Mouse (Mus musculus) heart, embryonic 13.5 days (tissue): ENCODE data around the gene Atoh8. TPM values are rescaled to one million over a fixed set of nuclear protein-coding genes. Genes with fewer than 3 reads are reported as not detected.

Experiments used
- ATAC-seq: fragments of 200-750 bp; cut with Nextera tagmentation; 2 replicates; pipeline ENCODE4 v1.8.0; 2017; ENCODE audit warnings: moderate TSS enrichment; ENCODE audit not compliant: insufficient number of reproducible peaks, low FRiP score, low TSS enrichment; ENCODE audit errors: extremely low read depth
- H3K27ac ChIP-seq: fragments of 300-500 bp; sonication (generic); replicated peaks from 2 replicates; pipeline ENCODE4 v1.5.1; 2015; ENCODE audit warnings: moderate library complexity, mild to moderate bottlenecking, inconsistent platforms
- H3K27me3 ChIP-seq: fragments of 300-500 bp; sonication (generic); replicated peaks from 2 replicates; pipeline ENCODE4 v1.6.1; 2015; ENCODE audit warnings: mild to moderate bottlenecking, inconsistent platforms
- H3K36me3 ChIP-seq: fragments of 300-500 bp; sonication (generic); 2 replicates; pipeline ENCODE4 v1.6.1; 2015; ENCODE audit warnings: mild to moderate bottlenecking, inconsistent platforms
- H3K4me1 ChIP-seq: fragments of 300-500 bp; sonication (generic); 2 replicates; pipeline ENCODE4 v1.6.1; 2015; ENCODE audit warnings: inconsistent platforms
- H3K4me2 ChIP-seq: fragments of 300-500 bp; sonication (generic); 2 replicates; pipeline ENCODE4 v1.6.1; 2015; ENCODE audit warnings: inconsistent platforms, mild to moderate bottlenecking, moderate library complexity
- H3K4me3 ChIP-seq: fragments of 300-500 bp; sonication (generic); 2 replicates; pipeline ENCODE4 v1.5.1; 2015; ENCODE audit warnings: moderate library complexity, mild to moderate bottlenecking, inconsistent platforms
- H3K9ac ChIP-seq: fragments of 300-500 bp; sonication (generic); 2 replicates; pipeline ENCODE4 v1.6.1; 2015; ENCODE audit warnings: inconsistent platforms, mild to moderate bottlenecking, moderate library complexity
- H3K9me3 ChIP-seq: fragments of 300-500 bp; sonication (generic); 2 replicates; pipeline ENCODE4 v1.6.1; 2016; ENCODE audit warnings: inconsistent platforms
- WGBS: fragments of 180-500 bp; shearing (Covaris S2); methylation state at CpG from one replicate; pipeline ENCODE4 v1.1.7; 2015; ENCODE audit warnings: mixed read lengths; 5-methylcytosine and 5-hydroxymethylcytosine counted together
- polyA plus RNA-seq: library from polyadenylated mRNA; unstranded; fragments of >200 nt; fragmentation: Nextera tagmentation; extraction: Ambion mirVana; gene quantifications from 2 replicates; pipeline ENCODE4 v1.2.1, GENCODE M21; 2015

Gene Atoh8
- polyA plus RNA-seq, 1 experiment from 2014 or later = 13.7 TPM

DNA sequence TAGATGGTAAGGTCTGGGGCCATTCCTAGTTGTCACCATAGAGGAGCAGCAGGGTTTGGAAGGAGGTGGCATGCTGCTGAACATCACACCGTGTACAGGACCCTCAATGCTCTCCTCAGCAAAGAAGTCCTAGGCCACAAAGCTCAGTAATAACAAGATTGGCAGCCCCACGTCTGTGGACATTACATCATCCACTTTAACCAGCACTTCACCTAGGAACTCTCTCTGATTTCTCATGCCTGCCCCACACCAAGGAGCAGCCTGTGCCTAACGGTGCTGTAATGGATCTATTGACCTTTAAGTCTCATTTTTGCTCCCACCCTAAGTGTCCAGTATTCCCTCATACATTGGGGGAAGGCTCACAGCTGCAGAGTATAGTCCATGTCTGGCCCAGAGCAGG is 9.7 kb downstream of the Atoh8 start:
- Histone ChIP-seq H3K36me3 (peaks cover 2% of the 10 kb centered on the region; the same call in 1 of the 2 replicates), H3K4me1 (peaks cover 49% of the 10 kb centered on the region), H3K4me2 (no peak overlapping the region), H3K27me3 (no peaks in the 10 kb centered on the region), H3K9ac (0 out of 2 replicates have a peak overlapping the region, but pooled peaks have one; percentile 17), H3K4me3 (no peak overlapping the region), H3K9me3 (no peaks in the 10 kb centered on the region), H3K27ac (no peak overlapping the region)
- no peak for ATAC-seq
- 51% methylated on average over 3 of the region's 3 CpGs for WGBS

DNA sequence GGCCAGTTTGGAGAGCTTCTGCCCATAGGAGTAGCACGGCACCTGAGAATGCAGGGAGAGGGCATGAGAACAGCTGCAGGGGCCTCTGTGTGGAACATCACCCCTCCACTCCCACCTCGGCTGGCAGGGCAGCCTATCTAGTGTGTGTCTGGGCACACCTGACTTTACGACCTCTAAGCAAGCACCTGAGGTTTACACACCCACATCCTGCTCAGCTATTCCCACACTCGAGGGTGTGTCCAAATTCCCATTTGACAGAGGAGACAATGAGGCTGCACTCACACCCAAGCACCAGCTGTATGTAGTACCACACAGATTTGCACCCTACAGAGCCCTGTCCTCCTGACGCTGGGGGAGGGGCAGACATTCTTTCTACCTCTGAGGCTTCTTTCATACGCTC is 11.5 kb downstream of the Atoh8 start:
- no peak overlapping the region for H3K4me2 ChIP-seq

DNA sequence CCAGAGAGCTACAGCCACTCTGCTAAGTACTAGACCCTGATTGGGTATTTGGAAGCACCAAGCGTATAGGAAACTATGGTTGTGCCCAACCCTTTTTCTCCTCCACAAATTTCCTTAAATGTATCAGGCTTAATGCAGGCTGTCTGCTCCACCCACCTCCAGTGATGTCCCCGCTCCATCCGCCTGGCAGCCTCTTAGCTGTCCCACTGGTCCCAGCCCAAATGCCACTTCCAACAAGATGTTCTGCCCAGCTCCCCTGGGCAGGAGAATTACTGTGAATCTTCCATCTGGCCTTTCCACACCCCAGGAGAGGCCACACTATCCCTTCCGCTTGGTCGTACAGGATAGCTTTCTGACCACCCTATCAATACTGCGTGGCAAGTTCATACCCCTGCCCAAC is 12.5 kb downstream of the Atoh8 start:
- no peaks in the 10 kb centered on the region for H3K27me3 ChIP-seq
- H3K4me1 ChIP-seq = peaks cover 72% of the 10 kb centered on the region
- H3K9me3 ChIP-seq = no peaks in the 10 kb centered on the region
- H3K36me3 ChIP-seq = peaks cover 2% of the 10 kb centered on the region; the same call in 1 of the 2 replicates
- peak overlapping the region; percentile 63; the same call in 1 of the 2 replicates for H3K9ac ChIP-seq
- H3K27ac ChIP-seq = peak overlapping the region; percentile 62
- WGBS = 80% methylated on average over 6 of the region's 6 CpGs
- peak overlapping the region; percentile 59 for H3K4me2 ChIP-seq
- H3K4me3 ChIP-seq = no peak overlapping the region
- no peak for ATAC-seq

More for the DNA sequence above, 11.5 kb downstream of the Atoh8 start:
- WGBS = 59% methylated on average over 6 of the region's 6 CpGs
- H3K4me1 ChIP-seq = peaks cover 63% of the 10 kb centered on the region
- H3K9me3 ChIP-seq = no peaks in the 10 kb centered on the region
- H3K9ac ChIP-seq = no peak overlapping the region
- no peak for ATAC-seq
- no peak overlapping the region for H3K27ac ChIP-seq
- no peaks in the 10 kb centered on the region for H3K27me3 ChIP-seq
- H3K36me3 ChIP-seq = peaks cover 2% of the 10 kb centered on the region; the same call in 1 of the 2 replicates
- no peak overlapping the region for H3K4me3 ChIP-seq

DNA sequence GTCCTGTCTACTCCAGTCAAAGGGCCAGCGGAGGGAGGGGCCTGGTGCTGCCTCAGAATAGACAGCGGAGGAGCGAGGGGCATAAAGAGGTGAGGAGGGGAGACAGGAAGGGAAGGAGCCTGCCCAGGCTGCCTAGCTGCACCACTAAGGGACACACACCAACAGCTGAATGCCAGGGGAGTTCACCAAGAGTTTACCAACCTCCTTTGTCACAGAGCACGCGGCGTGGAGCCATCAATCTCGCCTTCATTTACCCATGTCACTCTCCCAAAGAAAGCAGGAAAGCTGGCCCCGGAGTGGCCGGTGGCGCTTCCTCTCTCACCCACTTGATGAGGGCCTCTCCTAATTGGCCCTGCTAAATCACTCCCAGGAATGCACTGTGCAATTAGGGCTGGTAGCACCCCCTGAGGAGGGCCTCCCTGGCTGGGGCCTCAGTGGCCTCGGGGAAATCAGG is 13.1 kb downstream of the Atoh8 start:
- no peaks in the 10 kb centered on the region for H3K9me3 ChIP-seq
- peak overlapping the region; percentile 16 for H3K4me3 ChIP-seq
- H3K9ac ChIP-seq = peak overlapping the region; percentile 63
- ATAC-seq = no peak
- H3K4me1 ChIP-seq = peaks cover 75% of the 10 kb centered on the region
- H3K36me3 ChIP-seq = peaks cover 2% of the 10 kb centered on the region; the same call in 1 of the 2 replicates
- peak overlapping the region; percentile 59 for H3K4me2 ChIP-seq
- 14% methylated on average over 11 of the region's 11 CpGs for WGBS
- H3K27me3 ChIP-seq = no peaks in the 10 kb centered on the region
- peak overlapping the region; percentile 62 for H3K27ac ChIP-seq

DNA sequence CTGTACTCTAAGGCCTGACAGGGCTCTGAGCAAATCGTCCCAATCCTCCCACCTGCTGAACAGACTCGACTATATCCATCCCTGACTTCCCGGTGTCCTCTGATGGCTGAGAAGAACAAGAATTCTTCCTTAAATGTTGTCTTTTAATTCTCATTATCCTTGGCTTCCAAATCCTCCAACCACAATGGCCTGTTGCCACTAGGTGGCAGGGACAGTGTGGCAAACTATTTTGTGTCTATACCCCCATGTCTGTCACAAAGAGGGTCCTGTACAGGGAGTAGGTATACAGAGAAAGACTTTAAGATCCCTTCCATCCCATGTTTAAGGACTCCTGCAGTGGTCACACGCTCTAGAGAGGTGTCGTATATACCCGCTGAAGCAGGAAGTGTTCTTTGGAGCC is 14.1 kb downstream of the Atoh8 start:
- Histone ChIP-seq H3K9ac (peak overlapping the region; percentile 63), H3K27me3 (no peaks in the 10 kb centered on the region), H3K9me3 (no peaks in the 10 kb centered on the region), H3K4me2 (peak overlapping the region; percentile 59), H3K4me1 (peaks cover 81% of the 10 kb centered on the region), H3K36me3 (peaks cover 2% of the 10 kb centered on the region; the same call in 1 of the 2 replicates), H3K27ac (peak overlapping the region; percentile 62), H3K4me3 (no peak overlapping the region)
- WGBS = 55% methylated on average over 6 of the region's 6 CpGs
- no peak for ATAC-seq

DNA sequence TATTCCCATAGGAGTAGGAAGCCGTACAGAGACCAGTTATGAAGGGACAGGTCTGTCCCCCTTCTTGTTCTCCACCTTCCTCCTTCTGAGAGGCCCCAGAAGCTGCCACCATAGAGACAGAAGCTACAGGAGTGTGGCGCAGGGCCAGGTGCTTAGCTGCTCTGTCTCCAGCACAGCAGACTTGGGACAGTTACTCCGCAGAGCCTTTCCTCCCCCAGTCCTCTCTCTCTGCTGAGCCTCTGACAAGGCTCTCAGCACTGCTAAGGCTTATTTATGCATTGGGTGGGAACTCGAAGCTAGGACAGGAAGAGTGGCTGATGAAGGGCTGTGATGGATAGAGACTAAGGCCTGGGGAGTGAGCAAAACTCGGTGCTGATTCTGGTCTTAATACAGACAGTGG is 15.8 kb downstream of the Atoh8 start:
- H3K27ac ChIP-seq = peak overlapping the region; percentile 67
- peaks cover 93% of the 10 kb centered on the region for H3K4me1 ChIP-seq
- no peaks in the 10 kb centered on the region for H3K9me3 ChIP-seq
- no peak for ATAC-seq
- no peaks in the 10 kb centered on the region for H3K27me3 ChIP-seq
- WGBS = 23% methylated on average over 5 of the region's 5 CpGs
- no peak overlapping the region for H3K4me3 ChIP-seq
- H3K4me2 ChIP-seq = no peak overlapping the region; the same call in 1 of the 2 replicates
- H3K9ac ChIP-seq = peak overlapping the region; percentile 58
- H3K36me3 ChIP-seq = peaks cover 2% of the 10 kb centered on the region; the same call in 1 of the 2 replicates

DNA sequence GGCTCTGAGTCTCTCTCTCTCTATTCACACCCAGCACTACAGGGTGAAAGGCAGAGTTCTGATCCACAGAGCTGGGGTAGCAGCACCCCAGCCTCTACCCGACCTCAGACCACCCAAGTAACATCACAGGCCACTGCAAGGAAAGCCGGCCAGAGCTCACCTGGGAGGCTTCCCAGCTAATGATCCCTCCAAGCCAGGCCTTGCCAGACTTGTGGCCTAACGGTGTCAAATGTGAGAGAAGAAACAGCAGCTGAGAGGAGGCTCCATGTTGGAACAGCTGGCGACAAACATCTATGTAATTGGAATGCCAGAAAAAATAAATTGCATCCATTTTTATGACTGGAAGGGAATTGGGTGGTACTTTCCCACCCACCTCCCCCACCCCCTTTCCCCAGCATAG is 17.1 kb downstream of the Atoh8 start:
- Histone ChIP-seq H3K9ac (no peak overlapping the region; the same call in 1 of the 2 replicates), H3K27ac (peak overlapping the region; percentile 97), H3K4me1 (peaks cover 96% of the 10 kb centered on the region), H3K4me3 (no peak overlapping the region), H3K27me3 (no peaks in the 10 kb centered on the region), H3K36me3 (peaks cover 2% of the 10 kb centered on the region; the same call in 1 of the 2 replicates), H3K9me3 (no peaks in the 10 kb centered on the region), H3K4me2 (no peak overlapping the region)
- no peak for ATAC-seq
- 66% methylated on average over 4 of the region's 4 CpGs for WGBS

DNA sequence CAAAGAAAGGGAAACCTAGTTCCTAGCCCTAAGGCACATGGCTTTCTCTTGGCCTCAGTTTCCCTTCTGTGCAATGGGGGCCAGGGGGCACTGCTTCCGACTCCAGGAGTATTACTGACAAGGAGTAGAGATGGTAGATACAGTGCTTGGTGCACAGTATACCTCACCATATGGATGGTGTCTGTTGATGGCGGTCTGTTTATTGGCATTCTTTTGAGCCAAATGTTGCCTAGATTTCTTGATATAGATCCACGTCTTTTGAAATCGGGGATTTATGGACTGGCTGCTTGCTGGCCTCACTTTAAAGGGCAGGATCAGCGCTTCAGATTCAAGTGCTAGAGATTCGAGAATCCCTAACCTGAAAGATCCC is 18.0 kb downstream of the Atoh8 start:
- Histone ChIP-seq H3K4me3 (peak overlapping the region; percentile 27), H3K4me1 (peaks cover 96% of the 10 kb centered on the region), H3K27ac (peak overlapping the region; percentile 97), H3K9me3 (no peaks in the 10 kb centered on the region), H3K36me3 (no peaks in the 10 kb centered on the region; the same call in 1 of the 2 replicates), H3K27me3 (no peaks in the 10 kb centered on the region), H3K9ac (peak overlapping the region; percentile 72), H3K4me2 (peak overlapping the region; percentile 61)
- 47% methylated on average over 6 of the region's 6 CpGs for WGBS
- ATAC-seq = no peak

DNA sequence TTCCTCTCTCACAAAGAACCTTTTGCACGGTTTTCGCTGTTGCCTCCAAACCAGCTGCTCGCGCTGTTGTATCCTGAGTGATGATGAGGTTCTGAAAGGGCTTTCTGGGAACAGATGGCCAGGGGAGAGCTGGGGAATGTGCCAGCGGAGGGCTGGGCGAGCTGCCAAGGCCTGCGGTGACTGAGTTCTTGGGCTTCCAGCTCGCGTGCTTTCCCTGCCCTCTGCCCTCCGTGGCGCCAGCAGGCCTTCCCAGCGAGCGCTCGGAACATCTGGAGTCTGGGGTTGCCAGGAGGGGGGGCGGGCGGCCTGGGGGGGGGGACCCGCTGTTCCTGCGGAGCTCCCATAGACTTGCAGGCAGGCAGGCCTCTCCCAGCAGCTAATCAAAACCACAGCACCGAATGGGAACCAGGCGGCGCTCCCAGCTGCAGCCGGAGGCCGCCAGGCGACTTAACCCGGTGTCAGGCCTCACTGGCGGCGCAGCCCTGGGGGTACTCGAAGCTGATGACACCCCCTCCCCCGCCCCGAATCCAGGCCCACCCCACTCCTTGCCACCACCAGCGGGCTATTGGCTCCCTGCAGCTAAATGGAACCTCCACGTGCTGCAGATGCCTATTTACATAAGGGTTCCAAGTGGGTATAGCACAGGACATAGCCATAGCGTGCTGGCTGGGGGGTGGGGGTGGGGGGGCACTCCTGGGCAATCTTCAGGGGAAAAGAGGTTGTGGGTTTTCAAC is 18.5 kb downstream of the Atoh8 start:
- Histone ChIP-seq H3K4me3 (peak overlapping the region; percentile 27), H3K4me1 (peaks cover 95% of the 10 kb centered on the region), H3K9ac (peak overlapping the region; percentile 72), H3K9me3 (no peaks in the 10 kb centered on the region), H3K27ac (peak overlapping the region; percentile 97), H3K4me2 (peak overlapping the region; percentile 61), H3K36me3 (no peaks in the 10 kb centered on the region; the same call in 1 of the 2 replicates), H3K27me3 (no peaks in the 10 kb centered on the region)
- 2% methylated on average over 32 of the region's 33 CpGs for WGBS
- ATAC-seq = peak; percentile 83

DNA sequence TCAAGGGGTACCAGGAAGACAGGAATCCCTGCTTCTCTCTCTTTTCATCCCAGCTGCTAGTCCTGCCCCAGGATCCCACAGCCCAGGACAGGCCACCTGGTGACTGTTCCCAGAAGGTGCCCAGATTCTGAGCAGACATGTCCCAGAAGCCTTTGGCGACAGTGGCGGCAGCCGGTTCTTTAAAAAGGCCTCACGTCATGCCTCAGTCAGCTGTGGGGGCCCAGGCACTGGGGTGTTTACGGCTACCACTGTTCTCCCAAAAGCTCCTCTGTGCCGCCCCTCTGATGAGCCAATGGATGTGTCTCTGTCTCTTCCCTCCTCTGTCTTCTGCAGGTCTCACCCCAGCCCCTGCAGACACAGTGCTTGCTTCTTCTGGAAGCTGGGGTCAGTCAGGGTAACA is 19.8 kb downstream of the Atoh8 start:
- Histone ChIP-seq H3K36me3 (no peaks in the 10 kb centered on the region; the same call in 1 of the 2 replicates), H3K9me3 (no peaks in the 10 kb centered on the region), H3K27ac (peak overlapping the region; percentile 97), H3K4me2 (peak overlapping the region; percentile 60), H3K27me3 (no peaks in the 10 kb centered on the region), H3K9ac (peak overlapping the region; percentile 72), H3K4me3 (no peak overlapping the region), H3K4me1 (peaks cover 95% of the 10 kb centered on the region)
- ATAC-seq = no peak
- WGBS = 17% methylated on average over 6 of the region's 6 CpGs

DNA sequence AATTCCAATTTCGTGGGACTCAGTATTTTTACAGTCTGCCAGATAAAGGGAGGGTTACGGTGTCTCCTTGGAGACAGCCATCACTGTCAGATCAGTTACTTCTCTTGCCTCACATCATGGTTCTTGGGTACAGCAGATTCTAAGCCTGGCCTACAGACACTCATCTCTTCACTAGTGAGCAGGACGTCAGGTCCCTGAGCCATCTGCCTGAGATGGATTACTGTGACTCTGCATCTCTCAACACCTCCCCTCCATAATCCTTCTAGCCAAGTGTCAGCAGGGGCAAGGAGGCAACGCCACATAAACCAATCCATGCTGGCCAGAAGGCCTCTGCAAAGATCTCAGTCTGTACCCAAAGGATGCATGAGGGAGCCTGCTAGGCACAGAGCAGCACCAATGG is 24.0 kb downstream of the Atoh8 start:
- Histone ChIP-seq H3K4me1 (peaks cover 68% of the 10 kb centered on the region), H3K9ac (no peak overlapping the region), H3K36me3 (peaks cover 24% of the 10 kb centered on the region), H3K4me3 (no peak overlapping the region), H3K27me3 (peaks cover 8% of the 10 kb centered on the region; the same call in 1 of the 2 replicates), H3K9me3 (no peaks in the 10 kb centered on the region), H3K4me2 (no peak overlapping the region), H3K27ac (peak overlapping the region; percentile 37; the same call in 1 of the 2 replicates)
- WGBS = 52% methylated on average over 4 of the region's 4 CpGs
- no peak for ATAC-seq
